Mouse (Mus musculus) spleen, embryonic (tissue): ENCODE data around the gene Olfr1388.
"Not testable (repeated sequence)": the region's sequence is repeated elsewhere in the genome, so short reads cannot be mapped to it uniquely, and the experiment has no call there.

Source experiments
- CTCF ChIA-PET: fragments of 350-600 bp; sonication (Branson Sonifier 250); formaldehyde crosslinking; loops from one replicate; lab custom pipeline; 2022; lab: Charles Lee

The Olfr1388 gene

GRCm38 (mm10) chr11:49436411-49436810, at the start of gene Olfr1388:
Gene Olfr1388, plus strand, starts transcription at chr11:49436624.
- CTCF ChIA-PET, result no interaction called here

- CTCF ChIA-PET, result not testable (repeated sequence)
Observed at GRCm38 (mm10) chr11:49392707-49393106, 43.7 kb upstream of the Olfr1388 start.

DNA sequence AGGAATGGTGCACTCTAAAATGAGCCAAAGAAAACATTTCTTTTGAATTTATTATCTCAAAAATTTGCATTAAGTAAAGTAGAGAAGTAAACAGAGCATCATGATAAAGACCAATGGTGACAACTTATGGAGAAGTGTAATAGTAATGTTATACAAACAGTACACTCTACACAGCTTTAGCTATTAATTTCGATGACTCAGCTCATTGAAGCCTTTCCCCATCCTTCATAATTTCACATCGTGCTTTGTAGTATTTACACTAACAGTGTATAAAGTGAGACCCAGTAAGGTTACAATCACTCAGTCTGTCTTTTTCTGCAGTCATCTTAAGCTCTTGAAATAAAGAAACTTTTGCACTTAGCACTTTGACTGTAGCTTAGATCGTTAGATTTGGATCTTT, 29.6 kb upstream of the Olfr1388 start:
- CTCF ChIA-PET, result no interaction called here

DNA sequence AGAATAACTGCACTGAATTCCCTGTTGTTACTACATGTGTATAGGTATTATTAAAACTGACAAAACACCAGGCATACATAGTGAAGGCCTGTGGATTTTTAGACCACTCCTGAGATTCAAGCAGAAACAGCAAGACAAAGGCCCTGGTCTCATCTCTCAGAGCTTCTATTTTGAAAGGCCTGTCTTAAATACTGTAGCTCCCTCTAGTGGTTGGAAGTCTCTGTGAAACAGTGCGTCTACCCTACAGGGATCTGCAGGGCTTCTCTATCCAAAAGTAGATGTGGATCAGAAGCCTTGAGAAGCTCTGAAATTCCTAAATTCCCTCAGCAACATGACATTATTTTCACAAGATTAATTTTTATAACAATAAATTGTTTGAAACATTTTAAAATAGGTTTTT, 25.9 kb upstream of the Olfr1388 start:
- CTCF ChIA-PET, result no interaction called here

GRCm38 (mm10) chr11:49422767-49423166, 13.7 kb upstream of the Olfr1388 start, which contains the start of gene Olfr1389:
Gene Olfr1389, plus strand, starts transcription at chr11:49423067.
- CTCF ChIA-PET, result no interaction called here

GRCm38 (mm10) chr11:49425257-49425927, 11.0 kb upstream of the Olfr1388 start:
- CTCF ChIA-PET, result no interaction called here

GRCm38 (mm10) chr11:49429641-49430040, 6.8 kb upstream of the Olfr1388 start:
- CTCF ChIA-PET, result no interaction called here

DNA sequence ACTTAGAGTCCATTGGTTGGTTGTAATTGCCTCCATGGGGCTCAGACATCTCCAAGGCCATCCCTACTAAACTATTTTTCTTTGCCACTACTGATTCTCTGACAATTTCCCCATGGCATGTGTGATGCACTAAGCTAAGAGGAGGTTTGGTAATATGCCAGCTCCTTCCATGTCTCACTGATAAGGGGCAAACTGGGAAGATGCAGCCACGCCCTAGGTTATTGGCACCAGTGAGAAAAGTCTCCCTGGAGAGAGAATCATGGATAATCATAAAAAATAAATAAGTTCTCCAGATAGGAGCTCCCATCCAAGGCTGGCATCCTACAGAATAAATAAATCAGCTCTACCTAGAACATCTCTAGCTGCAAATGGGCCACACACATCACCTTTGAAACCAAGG, 18.6 kb downstream of the Olfr1388 start, which contains the start of gene Olfr1387:
Gene Olfr1387 (plus strand): TSS at position 301 of the 400 bp plus-strand sequence.
- CTCF ChIA-PET, result no interaction called here

DNA sequence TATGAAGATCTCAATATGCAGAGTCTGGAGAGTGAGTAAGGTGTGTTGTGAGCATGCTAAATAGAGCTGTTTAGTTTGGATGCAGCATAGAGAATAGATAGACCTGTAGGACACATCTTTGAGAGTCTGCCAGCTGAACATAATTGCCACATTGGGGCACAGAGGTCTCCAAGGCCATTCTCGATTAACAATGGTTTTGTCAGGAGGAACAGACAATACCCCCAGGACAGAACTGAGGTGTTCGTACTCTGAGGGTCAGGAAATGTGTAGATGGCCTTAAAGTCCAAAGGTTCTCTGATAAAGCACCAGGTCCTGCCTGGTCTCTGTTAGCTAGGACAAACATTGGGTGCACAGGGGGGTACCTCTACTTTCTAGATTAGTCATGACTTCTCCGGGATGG, 28.3 kb downstream of the Olfr1388 start, which contains the start of gene Olfr1386:
Gene Olfr1386 (plus strand): TSS at position 301 of the 400 bp plus-strand sequence.
- CTCF ChIA-PET, result not testable (repeated sequence)

DNA sequence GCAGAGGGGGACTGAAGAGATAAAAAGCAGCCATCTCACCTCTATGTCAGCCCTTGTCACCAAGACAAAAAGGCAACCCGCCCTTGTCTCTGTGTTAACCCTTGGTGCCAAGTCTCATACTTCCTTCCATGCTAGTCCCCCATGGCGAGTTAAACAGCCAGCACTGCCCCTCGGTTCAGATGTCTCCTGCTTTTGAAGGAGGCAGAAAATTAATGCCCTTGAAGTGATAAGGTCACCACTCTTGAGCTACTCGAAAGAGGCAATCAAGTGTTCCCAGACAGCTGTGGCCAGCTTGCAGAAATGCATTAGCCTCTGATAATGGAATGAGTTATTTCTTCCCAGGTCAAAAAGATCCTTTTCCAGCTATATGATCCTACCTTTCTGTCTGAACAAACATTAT, 49.5 kb downstream of the Olfr1388 start:
- CTCF ChIA-PET, result no interaction called here

DNA sequence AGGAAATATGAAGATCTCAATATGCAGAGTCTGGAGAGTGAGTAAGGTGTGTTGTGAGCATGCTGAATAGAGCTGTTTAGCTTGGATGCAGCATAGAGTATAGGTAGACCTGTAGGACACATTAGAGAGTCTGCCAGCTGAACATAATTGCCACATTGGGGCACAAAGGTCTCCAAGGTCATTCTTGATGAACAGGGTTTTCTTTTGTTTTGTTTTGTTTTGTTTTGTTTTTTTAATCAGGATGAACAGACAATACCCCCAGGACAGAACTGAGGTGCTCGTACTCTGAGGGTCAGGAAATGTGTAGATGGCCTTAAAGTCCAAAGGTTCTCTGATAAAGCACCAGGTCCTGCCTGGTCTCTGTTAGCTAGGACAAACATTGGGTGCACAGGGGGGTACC, 52.3 kb downstream of the Olfr1388 start, which contains the start of gene Olfr1385:
Gene Olfr1385 (plus strand): TSS at position 301 of the 400 bp plus-strand sequence.
- CTCF ChIA-PET, result not testable (repeated sequence)
